Mouse (Mus musculus) lung, postnatal 36 days (tissue): ENCODE data around the gene Pitpnm3.

ENCODE experiments used
- DNase-seq: peaks from one replicate; pipeline ENCODE4 v3.0.0; 2022; ENCODE audit warnings: mixed read lengths

Pitpnm3 gene

GRCm38 (mm10) chr11:72011955-72012354 lies 123.6 kb downstream of the Pitpnm3 start:
- no peak for DNase-seq

DNA sequence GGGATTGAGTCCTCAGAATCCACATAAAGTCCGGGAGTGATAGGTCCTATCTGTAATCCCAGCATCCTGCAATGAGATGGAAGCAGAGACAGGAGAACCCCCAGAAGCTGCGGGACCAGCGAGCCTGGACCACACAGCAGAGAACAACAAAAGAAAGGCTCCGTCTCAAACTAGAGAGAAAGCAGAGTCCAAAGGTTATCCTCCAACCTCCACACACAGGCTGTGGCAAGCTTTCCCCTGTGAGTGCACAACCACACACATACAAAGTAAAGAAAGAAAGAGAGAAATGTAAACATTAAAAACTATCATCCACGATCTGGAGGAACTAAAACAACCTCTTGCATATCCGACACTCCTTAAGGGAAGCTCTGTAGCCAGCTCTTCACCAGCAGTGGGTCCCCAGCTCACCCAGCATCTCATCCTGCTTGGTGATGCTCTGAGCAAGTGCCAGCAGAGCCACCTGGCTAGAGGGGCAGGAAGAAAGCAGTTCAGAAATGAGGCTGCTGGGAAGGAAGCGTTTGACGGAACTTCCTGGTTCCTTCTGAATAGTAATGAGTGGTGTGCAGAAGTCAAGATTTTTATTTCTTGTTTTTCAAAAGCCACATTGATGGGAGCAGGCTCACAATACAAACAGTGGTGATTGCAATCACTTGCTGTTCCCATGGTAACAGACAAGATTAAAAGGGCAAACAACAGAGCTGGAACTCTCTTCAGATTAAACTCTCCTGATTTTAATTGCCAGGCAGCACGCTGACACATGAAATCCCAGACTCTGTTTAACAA lies 124.4 kb downstream of the Pitpnm3 start:
- no peak for DNase-seq

DNA sequence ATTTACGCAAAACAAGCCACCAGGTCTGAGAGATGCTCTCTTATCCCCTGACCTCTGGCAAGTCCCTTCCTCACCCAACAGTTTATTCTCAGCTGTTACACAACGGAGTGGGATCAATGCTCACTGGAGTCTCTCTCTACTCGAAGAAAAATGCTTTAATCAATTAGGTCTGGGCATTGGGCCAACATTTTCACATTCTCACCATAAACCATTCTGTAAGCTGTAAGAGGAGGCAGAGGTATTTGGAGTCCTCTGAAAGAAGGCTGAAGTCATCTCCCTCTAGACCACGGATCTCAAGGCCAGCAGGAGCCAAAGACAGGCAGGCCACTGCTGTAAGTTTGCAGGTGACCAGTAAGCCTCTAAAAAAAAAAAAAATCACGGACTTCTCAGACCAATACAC lies 125.2 kb downstream of the Pitpnm3 start:
- no peak for DNase-seq

DNA sequence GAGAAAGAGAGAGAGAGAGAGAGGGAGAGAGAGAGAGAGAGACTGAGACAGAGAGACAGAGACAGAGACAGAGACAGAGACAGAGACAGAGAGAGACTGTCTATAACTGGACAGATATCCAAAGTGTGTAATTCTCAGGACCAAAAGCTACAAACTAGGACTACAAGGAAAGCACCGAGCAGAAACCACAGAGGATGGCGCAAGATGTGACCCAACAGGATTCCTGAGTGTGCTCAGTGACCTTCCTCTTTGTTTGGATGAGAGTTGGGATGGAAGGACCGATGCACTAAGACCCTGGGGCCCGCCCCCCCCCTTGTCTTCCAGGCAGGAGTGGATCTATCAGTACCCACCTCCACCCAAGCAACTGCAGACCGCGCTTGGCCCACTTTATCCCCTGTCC lies 130.0 kb downstream of the Pitpnm3 start:
- DNase-seq = no peak

GRCm38 (mm10) chr11:72003171-72003570 lies 132.4 kb downstream of the Pitpnm3 start:
- no peak for DNase-seq

- peak; percentile 57 for DNase-seq
Measured at GRCm38 (mm10) chr11:72002138-72002853, 133.3 kb downstream of the Pitpnm3 start.

- DNase-seq = no peak
Measured at GRCm38 (mm10) chr11:72000194-72000593, 135.4 kb downstream of the Pitpnm3 start.
